Mouse (Mus musculus) liver, embryonic 14 days (tissue): Measurements from ENCODE around the gene Gpbp1l1. TPM values are rescaled to one million over a fixed set of nuclear protein-coding genes. Genes with fewer than 3 reads are reported as not detected.

Source experiments
- polyA plus RNA-seq: library from polyadenylated mRNA; depleted of rRNA; stranded (reverse); fragments of >200 nt; gene quantifications from 2 replicates; pipeline ENCODE4 v1.2.3, GENCODE M21; 2012; rRNA removed

The Gpbp1l1 gene
- 13.9 and 17.9 TPM in 2 replicates for polyA plus RNA-seq

GRCm38 (mm10) chr4:116557306-116558121 lies at the start of gene Gpbp1l1:
TSS of gene Gpbp1l1 (plus strand) at chr4:116557658.

GRCm38 (mm10) chr4:116555413-116556300 lies 1.8 kb upstream of the Gpbp1l1 start, which contains the start of gene Tmem69:
TSS of gene Tmem69 (minus strand) at chr4:116555936.

GRCm38 (mm10) chr4:116596379-116596778 lies 38.9 kb downstream of the Gpbp1l1 start, which contains the start of gene Ccdc17:
TSS of gene Ccdc17 (plus strand) at chr4:116596654.

GRCm38 (mm10) chr4:116627722-116628662 lies 70.5 kb downstream of the Gpbp1l1 start, which contains the start of gene Nasp:
TSS of gene Nasp (minus strand) at chr4:116627941.

Other genes starting within 250 kb of the Gpbp1l1 start
- gene Mast2, start 93.5 kb upstream of the Gpbp1l1 start, polyA plus RNA-seq, result 9.0 and 11.0 TPM in 2 replicates
- gene Ipp, start 50.1 kb upstream of the Gpbp1l1 start, polyA plus RNA-seq, result 6.4 and 7.2 TPM in 2 replicates
- 8.2 and 10.0 TPM in 2 replicates for gene Tmem69, start 1.7 kb upstream of the Gpbp1l1 start, polyA plus RNA-seq
- 1.3 and 1.8 TPM in 2 replicates for gene Ccdc17, start 39.0 kb downstream of the Gpbp1l1 start, polyA plus RNA-seq
- gene Nasp, start 70.3 kb downstream of the Gpbp1l1 start, polyA plus RNA-seq, result 52.2 and 53.4 TPM in 2 replicates
- gene Akr1a1, start 94.0 kb downstream of the Gpbp1l1 start, polyA plus RNA-seq, result 182 and 209 TPM in 2 replicates
- gene Prdx1, start 127.9 kb downstream of the Gpbp1l1 start, polyA plus RNA-seq, result 252 and 271 TPM in 2 replicates
- 7.7 and 8.4 TPM in 2 replicates for gene Mmachc, start 150.7 kb downstream of the Gpbp1l1 start, polyA plus RNA-seq
- gene Ccdc163, start 150.9 kb downstream of the Gpbp1l1 start, polyA plus RNA-seq, result 14.5 and 17.2 TPM in 2 replicates
- 1.6 and 1.7 TPM in 2 replicates for gene Tesk2, start 163.3 kb downstream of the Gpbp1l1 start, polyA plus RNA-seq
- gene Toe1, start 250.0 kb downstream of the Gpbp1l1 start, polyA plus RNA-seq, result 13.7 and 15.7 TPM in 2 replicates